Mouse (Mus musculus) ES-E14 (cell line): Measurements from ENCODE around the gene Myl6b. TPM values are rescaled to one million over a fixed set of nuclear protein-coding genes. Genes with fewer than 3 reads are reported as not detected.

Experiments
- DNase-seq: peaks from one replicate; pipeline ENCODE4 v3.0.0-alpha.2; 2013; ENCODE audit warnings: low read depth, low spot score
- H3K27ac ChIP-seq: 2 replicates; pipeline ENCODE4 v1.5.1; 2012; ENCODE audit warnings: low read depth, mild to moderate bottlenecking, low read length, moderate library complexity, mixed read lengths; ENCODE audit not compliant: poor library complexity, insufficient read depth, severe bottlenecking
- H3K36me3 ChIP-seq: 2 replicates; pipeline ENCODE4 v1.6.1; 2012; ENCODE audit warnings: mild to moderate bottlenecking, low read length, moderate library complexity, mixed read lengths; ENCODE audit not compliant: control insufficient read depth, poor library complexity, insufficient read depth, severe bottlenecking
- H3K4me1 ChIP-seq, 2 experiments: fragments of 150-350 bp in 1 of 2; sonication (generic) in 1 of 2; 2 replicates each; pipeline ENCODE4 v1.6.1; 2012; ENCODE audit warnings: low read length in 2 of 2, mild to moderate bottlenecking in 1 of 2, mixed read lengths in 1 of 2; ENCODE audit not compliant: control insufficient read depth in 2 of 2, insufficient read depth in 2 of 2, poor library complexity in 1 of 2
- H3K4me3 ChIP-seq, 2 experiments: fragments of 150-350 bp in 1 of 2; sonication (generic) in 1 of 2; 2 replicates each; pipeline ENCODE4 v1.5.1; 2012; ENCODE audit warnings: low read length in 2 of 2, low read depth in 1 of 2, mild to moderate bottlenecking in 1 of 2, mixed read lengths in 1 of 2; ENCODE audit not compliant: insufficient read depth in 1 of 2, poor library complexity in 1 of 2, severe bottlenecking in 1 of 2
- H3K9ac ChIP-seq: 2 replicates; pipeline ENCODE4 v1.6.1; 2012; ENCODE audit warnings: low read depth, mild to moderate bottlenecking, low read length, mixed read lengths; ENCODE audit not compliant: poor library complexity, insufficient read depth, severe bottlenecking
- H3K9me3 ChIP-seq: fragments of 150-350 bp; sonication (generic); 2 replicates; pipeline ENCODE4 v1.6.1; 2012; ENCODE audit warnings: low read depth, mild to moderate bottlenecking, low read length; ENCODE audit not compliant: control insufficient read depth, insufficient read depth
- CHD2 ChIP-seq: IDR thresholded peaks from 2 replicates; pipeline ENCODE4 v1.6.1; 2014; ENCODE audit warnings: mild to moderate bottlenecking, low read depth, low read length, inconsistent platforms
- HCFC1 ChIP-seq: IDR thresholded peaks from 2 replicates; pipeline ENCODE4 v1.6.1; 2012; ENCODE audit warnings: low read length, inconsistent platforms, borderline replicate concordance; ENCODE audit not compliant: insufficient read depth
- MAFK ChIP-seq: IDR thresholded peaks from 2 replicates; pipeline ENCODE4 v1.6.1; 2014; ENCODE audit warnings: mild to moderate bottlenecking, low read depth, low read length, inconsistent platforms; ENCODE audit not compliant: insufficient read depth
- ZC3H11A ChIP-seq: IDR thresholded peaks from 2 replicates; pipeline ENCODE4 v1.6.1; 2012; ENCODE audit warnings: low read depth, mild to moderate bottlenecking, inconsistent platforms, low read length, borderline replicate concordance
- ZNF384 ChIP-seq: IDR thresholded peaks from 2 replicates; pipeline ENCODE4 v1.6.1; 2012; ENCODE audit warnings: low read depth, low read length, inconsistent platforms
- in situ Hi-C, 2 experiments: fragments of 600-800 bp; cut with MboI; formaldehyde crosslinking; loops; one replicate each; pipeline ENCODE4 v1.15.1; 2025; ENCODE audit warnings: low sequenced_read_pairs in 2 of 2, inconsistent platforms in 1 of 2; ENCODE audit not compliant: unreplicated experiment in 2 of 2
- total RNA-seq: library from RNA; depleted of rRNA; stranded (reverse); fragments of 300-350 nt; gene quantifications from 2 replicates; pipeline ENCODE4 v1.2.3, GENCODE M21; 2012

The Myl6b gene
- total RNA-seq, 1 experiment: 3.7 TPM

DNA sequence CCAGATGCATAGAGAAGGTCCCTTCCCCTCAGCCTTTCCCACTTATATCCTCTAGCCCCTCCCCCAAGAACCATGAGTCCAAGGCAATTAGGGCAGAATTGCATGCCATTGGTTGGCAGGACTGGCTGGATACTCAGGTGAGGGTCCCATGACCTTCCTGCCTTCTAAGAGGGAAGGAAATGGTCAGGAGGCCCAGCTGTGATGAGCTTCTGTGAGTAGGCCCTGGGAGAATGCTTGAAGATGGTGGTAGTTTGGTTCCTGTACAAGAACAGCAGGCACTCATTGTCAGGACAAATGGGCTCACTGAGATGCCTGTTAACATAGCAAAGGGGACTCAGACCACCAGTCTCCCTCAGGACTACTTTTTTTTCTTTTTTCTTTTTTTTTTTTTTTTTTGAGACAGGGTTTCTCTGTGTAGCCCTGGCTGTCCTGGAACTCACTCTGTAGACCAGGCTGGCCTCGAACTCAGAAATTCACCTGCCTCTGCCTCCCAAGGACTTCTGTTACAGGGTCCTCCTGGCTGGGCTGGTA, 39.9 kb upstream of the Myl6b start:
- H3K9me3 ChIP-seq: no peaks in the 10 kb centered on the region
- in situ Hi-C loops: no loop called here
- no peak for DNase-seq
- H3K4me1 ChIP-seq: peaks cover 3 to 5% of the 10 kb centered on the region in 2 experiments; a peak in 3 of 4 replicates
- no peak overlapping the region for H3K4me3 ChIP-seq
- TF ChIP-seq MAFK: no peak
- TF ChIP-seq HCFC1: no peak
- TF ChIP-seq ZNF384: peak; percentile 91
- TF ChIP-seq CHD2: no peak
- peaks cover 3% of the 10 kb centered on the region; the same call in 1 of the 2 replicates for H3K36me3 ChIP-seq
- H3K27ac ChIP-seq: peak overlapping the region; percentile 80; the same call in 1 of the 2 replicates
- no peak overlapping the region for H3K9ac ChIP-seq

GRCm38 (mm10) chr10:128536266-128536940, 37.9 kb upstream of the Myl6b start:
- H3K36me3 ChIP-seq: no peaks in the 10 kb centered on the region
- H3K4me3 ChIP-seq: peak overlapping the region in 1 of 2 experiments; percentile 34; a peak in 2 of 4 replicates
- in situ Hi-C loops: no loop called here
- no peaks in the 10 kb centered on the region for H3K9me3 ChIP-seq
- TF ChIP-seq ZNF384 (no peak), ZC3H11A (peak; percentile 82; the same call in 1 of the 2 replicates), HCFC1 (0 out of 2 replicates have a peak, but pooled peaks have one; percentile 54), MAFK (no peak), CHD2 (no peak)
- peaks cover 3 to 5% of the 10 kb centered on the region in 2 experiments; a peak in 3 of 4 replicates for H3K4me1 ChIP-seq
- H3K27ac ChIP-seq: no peak overlapping the region
- peak; percentile 93 for DNase-seq
- no peak overlapping the region for H3K9ac ChIP-seq

DNA sequence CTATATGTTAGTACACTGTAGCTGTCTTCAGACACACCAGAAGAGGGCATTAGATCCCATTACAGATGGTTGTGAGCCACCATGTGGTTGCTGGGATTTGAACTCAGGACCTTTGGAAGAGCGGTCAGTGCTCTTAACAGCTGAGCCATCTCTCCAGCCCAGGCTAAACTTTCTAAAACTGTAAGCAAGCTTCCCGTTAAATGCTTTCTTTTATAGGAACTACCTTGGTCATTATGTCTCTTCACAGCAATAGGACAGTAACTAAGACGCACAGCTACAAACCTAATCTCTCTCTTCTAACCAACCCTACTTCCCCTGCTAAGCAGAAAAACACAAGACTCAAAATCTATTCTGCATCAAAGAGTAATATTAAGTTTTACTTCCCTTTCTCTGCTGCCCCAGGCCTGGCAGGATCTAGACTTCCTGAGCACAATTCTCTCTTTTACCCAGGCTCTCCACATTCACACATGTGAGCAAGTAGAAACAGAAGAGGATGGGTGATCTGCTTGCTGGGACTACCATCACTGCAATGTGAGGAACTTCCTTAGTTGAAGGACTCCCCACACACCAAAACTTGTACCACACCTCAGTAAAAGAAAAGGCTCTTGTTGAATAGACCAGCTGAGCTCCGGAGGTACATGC, 37.3 kb upstream of the Myl6b start:
- Histone ChIP-seq H3K9ac (no peak overlapping the region), H3K4me3 (peak overlapping the region in 1 of 2 experiments; percentile 34; a peak in 2 of 4 replicates), H3K27ac (no peak overlapping the region), H3K9me3 (no peaks in the 10 kb centered on the region), H3K4me1 (peaks cover 3 to 5% of the 10 kb centered on the region in 2 experiments; a peak in 3 of 4 replicates), H3K36me3 (no peaks in the 10 kb centered on the region)
- no peak for TF ChIP-seq CHD2
- no peak for TF ChIP-seq ZC3H11A
- TF ChIP-seq MAFK: no peak
- in situ Hi-C loops: no loop called here
- no peak for DNase-seq

GRCm38 (mm10) chr10:128535206-128535605, 36.7 kb upstream of the Myl6b start:
- TF ChIP-seq ZC3H11A: no peak
- no peak for TF ChIP-seq ZNF384
- TF ChIP-seq HCFC1: no peak
- no peak for TF ChIP-seq CHD2
- no peak for TF ChIP-seq MAFK
- peaks cover 3 to 5% of the 10 kb centered on the region in 2 experiments; a peak in 3 of 4 replicates for H3K4me1 ChIP-seq
- no peak overlapping the region for H3K9ac ChIP-seq
- H3K36me3 ChIP-seq: no peaks in the 10 kb centered on the region
- DNase-seq: no peak
- H3K4me3 ChIP-seq: no peak overlapping the region
- no peaks in the 10 kb centered on the region for H3K9me3 ChIP-seq
- H3K27ac ChIP-seq: no peak overlapping the region
- in situ Hi-C loops: no loop called here
